Mouse (Mus musculus): ENCODE data around the gene Dexi.

The Dexi gene

DNA sequence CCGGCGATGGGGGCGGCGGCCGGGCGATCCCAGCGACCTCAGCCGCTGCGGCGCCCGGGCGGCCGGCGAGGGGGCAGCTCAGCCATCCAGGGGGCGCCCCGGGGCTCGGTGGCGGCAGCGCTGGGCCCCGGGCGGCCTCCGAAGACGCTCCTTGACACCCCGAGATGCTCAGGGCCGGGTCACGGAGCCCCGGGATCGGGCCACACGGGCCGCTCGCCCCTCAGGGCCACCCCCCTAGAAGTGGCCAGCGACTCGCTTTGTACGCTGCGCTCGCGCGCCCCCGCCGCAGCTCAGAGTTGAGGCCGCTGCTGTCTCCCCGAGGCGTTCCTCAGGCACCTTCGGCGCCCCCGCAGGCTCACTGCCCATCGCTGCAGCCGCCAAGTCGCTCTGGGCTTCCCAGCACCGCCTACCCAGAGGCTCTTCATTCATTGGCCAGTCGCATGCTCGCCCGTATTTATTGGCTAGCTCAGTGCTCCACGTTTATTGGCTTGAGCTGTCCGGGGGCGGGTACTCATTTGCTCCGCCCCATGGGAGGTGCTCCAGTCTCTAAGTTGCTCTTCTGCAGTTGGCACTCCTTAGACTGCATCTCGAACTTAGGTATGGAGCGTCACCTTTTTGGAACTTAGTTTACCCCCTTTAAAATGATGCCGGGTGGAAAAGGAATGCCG lies at the start of gene Dexi:
Dexi (minus strand) TSS at position 357 of the 668 bp plus-strand sequence.
- DNase-seq (ENCODE audit: low read depth, low spot score) = peak; percentile 97

DNA sequence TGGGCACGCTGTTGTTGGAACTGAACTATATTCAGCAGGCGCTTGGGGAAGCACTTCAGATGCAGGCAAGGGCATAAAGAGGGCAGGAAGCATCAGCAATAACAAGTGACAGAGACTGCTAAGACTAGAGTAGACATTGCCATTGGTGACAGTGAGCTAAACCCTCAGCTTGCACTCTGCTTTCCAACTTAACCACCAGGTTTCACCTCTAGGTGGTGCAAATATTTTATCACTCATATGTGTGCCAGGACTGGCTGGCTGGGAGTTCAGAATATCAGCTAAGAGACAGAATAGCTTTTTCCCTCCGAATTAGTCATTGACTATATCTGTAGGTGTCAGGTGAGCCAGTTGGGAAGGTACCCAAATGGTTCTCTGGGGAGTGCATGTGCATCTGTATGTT lies 43.7 kb upstream of the Dexi start:
- no peak for DNase-seq (ENCODE audit: low read depth, low spot score)

DNA sequence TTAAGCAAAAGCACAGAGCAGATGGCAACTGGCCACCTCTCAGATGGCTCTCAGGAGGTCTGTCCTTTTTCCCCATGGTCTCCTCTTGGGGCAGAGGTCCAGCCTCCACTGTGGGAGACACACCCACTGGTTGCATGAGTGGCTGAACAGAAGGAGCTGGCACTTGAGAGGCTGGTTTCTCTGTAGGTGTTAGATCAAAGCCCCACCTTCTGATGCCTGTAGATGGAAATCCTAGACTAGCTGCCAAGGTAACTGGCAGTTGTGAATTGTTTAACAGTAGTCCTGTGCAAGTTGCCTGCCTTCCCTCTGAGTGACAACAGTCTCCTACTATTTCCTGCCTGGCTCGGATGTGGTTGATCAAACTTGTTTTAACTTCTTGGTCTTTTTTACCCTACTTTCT lies 42.3 kb upstream of the Dexi start:
- no peak for DNase-seq (ENCODE audit: low read depth, low spot score)

DNA sequence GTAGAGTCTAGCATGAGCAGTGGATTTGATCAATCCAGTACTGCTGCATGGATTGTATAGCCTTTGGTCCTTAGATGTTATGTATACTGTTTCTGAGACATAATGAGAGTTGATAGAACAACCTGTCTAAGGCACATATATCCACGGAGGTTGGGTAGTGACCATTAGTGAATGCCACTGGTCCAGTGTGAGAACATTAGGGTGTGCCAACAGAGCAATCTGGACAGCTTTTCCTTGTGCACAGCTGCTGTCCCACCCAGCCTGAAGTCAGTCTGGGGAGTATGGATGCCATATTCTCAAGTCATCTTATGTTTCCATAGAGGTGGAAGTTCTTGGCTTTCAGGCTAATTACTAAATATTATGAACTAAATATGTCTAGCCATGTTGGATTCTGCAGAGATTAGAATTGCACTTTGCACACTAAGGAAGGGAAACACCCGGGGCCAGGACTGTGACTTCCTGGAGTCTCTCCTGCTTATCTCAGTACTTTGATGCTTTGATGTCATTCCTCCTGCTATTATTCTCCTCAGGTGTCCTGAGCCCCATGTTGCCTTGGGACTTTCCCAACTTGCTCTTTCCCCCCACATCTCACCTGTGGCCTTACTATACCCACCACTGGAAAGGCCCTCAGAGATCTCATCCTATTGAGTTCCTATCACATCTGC lies 38.5 kb upstream of the Dexi start:
- DNase-seq (ENCODE audit: low read depth, low spot score) = no peak

DNA sequence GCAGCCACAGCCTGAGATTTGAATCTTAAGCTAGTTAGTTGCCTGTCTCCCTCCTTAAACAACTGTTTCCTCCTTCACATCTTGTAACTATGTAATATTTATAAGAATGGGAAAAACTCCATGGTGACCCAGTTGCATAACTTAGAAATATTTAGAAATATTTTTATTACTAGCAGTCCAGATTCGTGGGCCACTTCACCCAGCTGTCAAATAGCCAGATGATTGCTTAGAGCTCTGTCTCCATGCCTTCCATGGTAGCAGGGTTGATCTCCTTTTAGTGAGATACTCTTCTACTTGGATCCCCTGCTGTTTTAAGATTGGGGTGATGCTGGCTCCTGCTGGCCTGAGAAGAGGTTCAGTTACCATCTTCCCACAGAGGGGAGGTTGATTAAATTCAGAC lies 35.5 kb upstream of the Dexi start:
- no peak for DNase-seq (ENCODE audit: low read depth, low spot score)

DNA sequence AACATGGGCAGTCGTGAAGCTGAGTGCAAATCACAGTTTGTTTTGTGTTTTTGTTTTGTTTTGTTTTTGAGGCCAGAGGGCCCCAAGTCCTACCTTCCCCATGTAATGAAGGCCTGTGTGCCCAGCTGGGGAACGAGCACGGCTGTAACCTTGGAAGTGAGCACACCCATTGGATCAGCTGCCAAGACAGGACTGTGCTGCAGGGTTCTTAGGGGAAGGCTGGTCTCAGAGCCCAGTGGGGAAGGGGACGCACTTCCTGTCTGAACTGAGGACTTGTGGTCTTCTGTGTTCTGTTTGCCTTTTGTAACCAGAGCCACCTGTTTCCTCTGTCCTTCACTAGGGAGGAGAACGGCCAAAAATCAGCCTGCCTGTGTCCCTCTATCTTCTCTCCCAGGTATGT lies 34.7 kb upstream of the Dexi start:
- no peak for DNase-seq (ENCODE audit: low read depth, low spot score)

DNA sequence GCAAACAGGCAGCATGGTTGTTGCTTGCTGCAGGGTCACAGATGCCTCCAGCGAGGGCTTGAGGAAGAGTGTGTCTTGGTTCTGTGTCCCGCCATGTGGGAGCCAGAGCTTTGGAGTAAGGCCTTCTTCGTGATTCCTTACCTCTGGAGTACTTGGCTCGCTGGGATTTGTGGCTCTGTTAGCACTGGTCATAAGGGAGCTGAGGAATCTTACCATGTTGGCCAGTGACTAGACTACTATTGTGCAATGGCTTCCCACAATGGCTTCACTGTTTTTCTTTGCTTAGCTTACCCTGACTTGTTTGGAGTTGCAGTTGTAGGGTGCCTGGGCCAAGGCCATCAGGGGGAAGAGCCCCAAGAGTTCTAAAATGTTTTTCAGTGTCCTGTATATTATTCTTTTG lies 33.1 kb upstream of the Dexi start:
- DNase-seq (ENCODE audit: low read depth, low spot score) = no peak

DNA sequence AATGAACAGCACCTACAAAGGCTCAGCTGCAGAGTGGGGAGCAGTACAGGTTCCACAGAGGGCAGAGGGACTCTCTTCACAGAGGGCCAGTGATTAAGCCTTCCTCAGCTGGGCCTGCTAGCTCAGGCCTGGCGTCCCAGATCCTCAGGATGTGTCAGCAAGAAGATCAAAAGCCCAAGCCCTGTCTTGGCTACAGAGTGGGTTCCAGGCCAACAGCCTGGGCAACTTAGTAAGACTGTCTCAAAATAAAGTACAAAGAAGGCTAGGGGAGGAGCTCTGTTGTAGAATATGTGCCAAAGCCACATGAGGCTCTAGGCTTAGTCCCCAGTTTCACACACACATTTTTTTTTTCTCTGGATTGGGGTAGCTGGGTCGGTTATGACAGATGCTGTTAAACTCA lies 32.1 kb upstream of the Dexi start:
- no peak for DNase-seq (ENCODE audit: low read depth, low spot score)

DNA sequence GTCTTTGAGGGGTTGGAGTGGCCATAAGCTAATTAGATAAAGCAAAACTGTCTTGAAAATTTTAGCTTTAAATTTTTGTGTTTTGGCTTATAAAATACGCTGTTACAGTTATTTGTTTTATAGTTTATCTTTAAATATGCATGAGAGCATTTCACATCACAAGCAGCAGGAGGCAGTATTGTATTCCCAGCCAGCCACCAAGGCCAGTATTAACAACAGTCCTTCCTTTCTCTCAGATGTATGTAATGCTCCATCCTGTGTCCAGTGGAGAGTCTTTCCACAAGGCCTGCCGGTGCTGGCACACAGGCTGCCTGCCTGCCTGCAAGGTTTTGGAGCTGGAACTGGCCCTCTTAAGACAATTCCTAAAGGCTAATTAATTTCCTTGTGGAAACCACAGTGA lies 29.0 kb upstream of the Dexi start:
- DNase-seq (ENCODE audit: low read depth, low spot score) = peak; percentile 18

DNA sequence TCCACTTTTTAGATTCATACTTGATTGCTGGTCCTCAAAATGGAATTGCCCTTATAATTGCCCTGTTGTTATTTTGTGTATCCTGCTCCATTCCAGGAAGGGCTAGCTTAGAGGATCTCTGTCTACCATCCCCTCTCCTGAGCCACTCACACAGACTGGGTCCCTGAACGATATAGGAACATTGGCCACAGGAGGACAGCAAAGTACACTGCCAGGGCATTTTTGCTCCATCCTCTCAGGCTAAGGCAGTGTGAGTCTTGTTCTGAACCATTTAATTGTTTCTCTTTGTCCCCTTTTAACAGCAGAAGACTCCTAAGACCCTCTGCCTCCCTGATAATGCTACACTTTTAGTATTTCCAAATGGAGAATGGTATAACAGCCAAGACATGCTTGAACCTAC lies 27.9 kb upstream of the Dexi start:
- no peak for DNase-seq (ENCODE audit: low read depth, low spot score)

DNA sequence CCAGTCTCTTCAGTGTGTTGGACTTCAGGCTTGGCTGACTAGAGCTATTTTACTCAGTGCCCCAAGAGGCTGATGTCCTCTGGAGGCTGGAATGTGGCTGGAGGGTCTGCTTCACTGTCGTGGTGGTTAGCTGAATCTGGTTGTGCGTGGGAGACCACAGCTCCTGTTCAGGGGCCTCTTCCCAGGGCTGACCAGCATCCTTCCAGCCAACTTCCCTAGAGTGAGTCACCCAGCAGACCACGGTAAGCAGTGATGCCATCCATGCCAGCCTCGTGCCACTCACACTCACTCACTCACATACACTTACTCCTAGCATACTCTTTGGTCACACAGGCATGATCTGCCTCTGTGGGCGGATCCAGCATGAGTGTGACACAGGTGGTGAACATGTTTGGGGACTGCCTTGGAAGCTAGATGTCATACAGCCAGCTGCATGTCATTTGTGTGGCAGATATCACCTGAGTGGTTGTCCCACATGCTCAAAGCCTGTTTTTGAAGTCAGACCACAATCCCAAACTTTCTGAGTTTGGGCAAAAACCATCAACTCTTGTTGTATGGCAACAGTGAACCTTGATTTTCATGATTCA lies 27.0 kb upstream of the Dexi start:
- no peak for DNase-seq (ENCODE audit: low read depth, low spot score)

DNA sequence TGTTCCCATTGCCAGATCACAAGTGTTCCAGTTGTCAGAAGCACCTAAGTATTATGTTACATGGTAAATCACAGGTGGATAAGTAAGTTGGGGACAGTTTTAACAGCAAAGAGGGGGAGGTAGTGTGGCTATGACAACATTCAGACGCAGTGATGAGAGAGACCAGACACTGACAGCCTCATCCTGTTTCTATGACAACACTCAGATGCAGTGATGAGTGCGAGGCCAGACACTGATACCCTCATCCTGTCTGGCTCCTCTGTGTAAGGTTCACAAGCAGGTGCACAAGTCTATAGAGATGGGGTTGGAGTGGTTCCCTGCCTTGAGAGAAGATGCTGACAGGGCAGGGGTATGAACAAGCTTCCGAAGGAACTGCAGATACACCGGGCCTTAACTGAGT lies 24.3 kb upstream of the Dexi start:
- no peak for DNase-seq (ENCODE audit: low read depth, low spot score)

DNA sequence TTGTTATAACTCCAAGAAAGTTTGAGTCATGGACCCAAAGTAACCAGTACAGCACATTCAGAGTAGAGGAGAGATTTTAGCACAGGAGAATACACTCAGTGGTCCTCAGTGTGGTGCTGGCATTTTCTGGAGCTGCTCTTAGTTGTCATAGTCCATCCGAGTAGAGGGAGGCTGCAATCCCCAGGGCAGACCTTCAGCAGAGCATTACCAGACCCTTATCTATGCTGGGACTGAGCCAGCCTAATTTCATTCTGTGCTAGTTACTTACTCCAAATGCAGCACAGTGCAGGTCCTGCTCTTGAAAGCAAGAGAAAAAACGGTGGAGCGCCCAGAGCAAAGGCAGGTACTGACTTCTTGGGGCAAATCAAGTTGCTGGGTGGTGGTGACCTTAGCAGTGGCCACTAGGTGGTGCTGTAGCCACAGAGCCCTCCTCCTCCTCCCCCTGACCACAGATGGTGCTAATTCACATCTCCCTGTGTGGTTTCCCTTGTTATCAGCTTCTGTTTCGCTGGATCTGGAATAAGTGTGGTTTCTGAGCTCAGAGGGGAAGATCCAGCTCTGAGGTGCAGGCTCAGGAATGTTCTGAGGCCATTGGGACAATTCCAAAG lies 22.5 kb upstream of the Dexi start:
- DNase-seq (ENCODE audit: low read depth, low spot score) = peak; percentile 71

DNA sequence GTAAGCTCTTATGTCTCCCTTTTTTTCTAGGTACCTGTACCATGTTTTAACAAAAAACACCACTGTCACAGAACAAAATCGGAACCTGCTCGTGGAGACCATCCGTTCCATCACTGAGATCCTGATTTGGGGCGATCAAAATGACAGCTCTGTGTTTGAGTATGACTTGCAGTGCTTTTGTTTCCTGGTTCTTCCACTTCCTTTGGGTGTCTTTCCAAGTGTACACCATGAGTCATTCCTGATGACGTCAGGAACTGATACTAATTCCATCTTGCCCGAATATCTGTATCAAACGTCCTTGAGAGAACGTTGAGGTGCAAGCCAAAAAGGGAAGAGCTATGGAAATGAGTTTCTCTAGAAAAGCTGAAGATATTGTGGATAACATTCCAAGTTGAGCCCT lies 17.1 kb upstream of the Dexi start:
- no peak for DNase-seq (ENCODE audit: low read depth, low spot score)

DNA sequence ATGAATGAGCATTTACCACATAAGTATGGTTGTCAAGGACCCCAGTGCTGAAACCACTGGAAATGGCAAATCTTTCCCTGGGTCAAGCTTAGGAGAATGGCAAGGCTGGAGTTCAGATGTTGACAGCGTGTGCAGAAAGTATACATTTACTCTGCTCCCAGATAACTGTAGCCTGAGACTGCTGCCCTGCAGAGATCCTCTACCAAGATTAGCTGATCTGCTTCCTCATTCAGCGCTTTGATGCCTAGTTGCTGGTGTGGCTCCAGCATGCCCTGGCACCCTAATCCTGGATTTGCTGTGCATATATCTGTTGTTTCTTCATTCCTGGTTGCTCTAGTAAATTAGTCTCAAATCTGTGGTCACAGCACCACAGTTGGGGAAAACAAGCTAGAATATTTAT lies 11.0 kb upstream of the Dexi start:
- no peak for DNase-seq (ENCODE audit: low read depth, low spot score)

DNA sequence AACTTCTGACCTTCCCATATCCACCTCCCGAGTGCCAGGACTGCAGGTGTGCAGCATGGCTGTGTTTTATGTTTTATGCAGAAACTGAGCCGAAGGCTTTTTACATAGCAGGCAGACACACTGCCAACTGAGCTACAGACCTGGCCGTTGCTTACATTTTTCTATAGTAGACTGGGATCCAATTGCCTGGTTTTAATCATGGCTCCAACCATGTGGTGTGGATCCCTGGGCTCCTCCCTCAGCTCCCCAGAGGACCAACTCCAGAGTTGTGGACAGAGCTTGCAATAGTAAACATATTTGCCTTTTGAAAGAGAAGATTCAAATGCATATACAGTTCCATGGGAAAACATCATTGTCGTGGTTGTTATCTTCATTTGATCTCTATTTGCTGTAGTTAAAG lies 8.7 kb upstream of the Dexi start:
- DNase-seq (ENCODE audit: low read depth, low spot score) = no peak

DNA sequence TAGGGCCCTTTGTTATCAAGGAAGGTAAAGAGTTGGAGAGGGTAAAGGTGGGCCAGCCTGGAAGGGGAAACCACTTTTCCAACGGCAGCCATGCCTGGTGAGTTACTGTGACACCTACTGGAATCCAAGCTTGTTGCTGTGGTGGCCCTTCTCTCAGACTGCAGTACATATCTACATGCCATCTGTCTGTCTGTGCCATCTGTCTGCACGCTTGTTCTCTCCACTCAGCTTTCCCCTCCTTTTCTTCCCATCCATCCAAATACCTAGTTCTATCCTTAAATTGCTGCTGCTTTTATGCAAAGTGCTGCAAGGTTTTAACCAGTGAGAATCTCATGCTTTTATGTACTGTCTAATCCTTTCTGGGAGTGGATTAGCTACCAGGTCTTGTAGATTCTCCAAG lies 6.7 kb upstream of the Dexi start:
- DNase-seq (ENCODE audit: low read depth, low spot score) = no peak

DNA sequence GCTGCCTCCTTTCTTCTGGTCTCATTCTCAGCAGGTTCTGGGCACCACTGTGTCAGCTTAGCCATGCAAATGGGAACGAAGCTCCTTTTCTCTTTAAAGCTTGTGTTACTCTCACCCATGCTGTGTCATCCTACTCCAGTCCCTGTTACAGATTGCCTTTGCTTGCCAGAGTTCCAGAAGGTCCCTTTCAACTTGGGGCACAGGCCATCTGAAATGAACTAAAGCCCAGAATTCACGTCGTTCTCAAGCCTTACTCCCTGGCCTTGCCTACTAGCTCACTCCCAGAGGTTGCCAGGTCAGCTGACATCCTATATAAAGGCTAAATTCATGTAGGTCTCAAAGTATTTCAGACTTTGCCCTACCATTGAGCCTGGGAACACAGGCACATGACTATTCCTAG lies 6.1 kb upstream of the Dexi start:
- no peak for DNase-seq (ENCODE audit: low read depth, low spot score)

DNA sequence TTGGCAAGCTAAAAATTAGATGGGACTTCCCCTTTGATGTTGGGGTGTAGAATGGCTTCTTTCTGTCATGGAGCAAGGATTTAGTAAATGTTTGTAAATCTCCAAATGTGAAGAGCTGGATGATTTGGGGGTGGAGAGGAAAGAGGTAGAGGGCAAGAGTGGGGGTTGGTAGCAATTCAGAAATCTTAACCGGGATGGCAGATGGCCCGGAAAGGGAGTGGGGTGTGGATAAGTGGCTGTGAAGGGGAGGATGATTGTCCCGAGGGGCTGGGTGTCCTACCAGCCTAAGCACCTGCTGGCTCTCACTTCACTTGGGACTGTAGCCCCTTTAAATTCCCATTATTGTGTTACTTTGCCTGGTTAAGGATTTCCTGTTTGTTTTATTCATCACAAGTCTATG lies 4.0 kb upstream of the Dexi start:
- DNase-seq (ENCODE audit: low read depth, low spot score) = no peak

DNA sequence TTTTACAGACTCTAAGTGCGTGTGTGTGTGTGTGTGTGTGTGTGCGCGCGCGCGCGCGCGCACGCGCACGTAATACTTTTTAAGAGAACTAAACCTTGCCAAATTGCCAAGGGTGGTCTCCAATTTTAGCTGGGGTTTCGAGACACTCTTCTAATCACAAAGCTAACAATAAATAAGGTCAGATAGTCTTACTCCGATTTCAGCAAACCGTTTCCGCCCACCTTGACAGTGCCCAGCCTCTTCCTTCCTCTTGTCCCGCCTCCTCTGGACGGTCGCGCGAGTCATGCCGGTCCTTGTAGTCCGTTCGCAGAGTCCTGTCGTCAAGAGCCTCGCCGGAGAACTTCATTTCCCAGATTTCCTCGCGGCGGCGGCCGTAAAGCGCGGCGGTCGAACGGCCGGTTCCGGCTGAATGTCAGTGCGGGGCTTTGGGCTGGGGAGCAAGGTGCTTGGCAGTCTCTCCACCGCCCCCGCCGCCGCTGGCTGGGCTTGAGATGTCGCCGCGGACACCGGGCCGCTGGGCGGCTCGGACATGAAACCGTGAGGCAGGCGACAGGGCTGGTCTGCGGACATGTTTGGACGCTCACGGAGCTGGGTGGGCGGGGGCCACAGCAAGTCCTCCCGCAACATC lies 2.3 kb upstream of the Dexi start, which contains the start of gene Clec16a:
Clec16a (plus strand) TSS at position 345 of the 628 bp plus-strand sequence.
- DNase-seq (ENCODE audit: low read depth, low spot score) = peak; percentile 95

DNA sequence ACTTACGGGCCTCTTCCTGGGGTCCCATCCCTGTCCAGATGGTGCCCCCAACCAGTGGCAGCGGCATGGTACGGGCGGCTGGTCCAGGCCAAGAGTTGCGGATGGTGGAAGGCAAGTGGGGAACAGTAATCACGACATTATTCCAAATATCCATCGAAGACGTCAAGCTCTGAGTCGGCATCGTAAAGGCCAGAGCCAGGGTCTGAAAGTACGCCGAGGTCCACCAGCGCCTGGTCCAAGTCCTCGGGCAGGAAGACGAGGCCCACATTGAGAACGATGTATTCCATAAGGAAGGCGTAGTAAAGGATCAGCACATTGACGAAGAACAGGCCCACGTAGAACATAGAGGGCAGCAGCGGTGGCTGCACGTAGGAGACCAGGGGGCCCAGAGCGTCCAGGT lies 588 bp downstream of the Dexi start:
- no peak for DNase-seq (ENCODE audit: low read depth, low spot score)

DNA sequence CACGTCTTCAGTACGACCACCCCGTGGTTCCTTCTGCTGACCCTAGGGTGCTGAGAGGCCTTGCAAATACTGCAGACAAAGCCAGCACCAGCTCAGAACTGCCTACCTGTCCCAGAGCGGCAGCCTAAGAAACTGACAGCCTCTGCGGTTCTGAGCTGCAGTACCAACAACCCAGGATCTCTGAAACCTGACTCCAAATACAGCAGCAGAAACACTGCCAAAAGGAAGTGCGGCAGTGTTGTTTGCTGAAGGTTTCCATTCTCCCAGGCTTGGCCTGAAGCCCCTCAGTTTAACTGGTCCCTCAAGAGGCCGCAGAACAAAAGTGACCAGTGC lies 1.3 kb downstream of the Dexi start:
- no peak for DNase-seq (ENCODE audit: low read depth, low spot score)
